Mouse (Mus musculus): ENCODE measurements around the gene Nthl1.
A peak's percentile ranks its signal among the peaks of the same experiment; 100 is the strongest.

Nthl1 gene

GRCm38 (mm10) chr17:24632167-24632812, at the start of gene Nthl1, which contains the start of gene Tsc2:
TSS of gene Nthl1 (plus strand) at chr17:24632680.
TSS of gene Tsc2 (minus strand) at chr17:24632630.
- peak; percentile 95 for DNase-seq

- DNase-seq: no peak
Measured at GRCm38 (mm10) chr17:24583599-24584460, 48.6 kb upstream of the Nthl1 start.

GRCm38 (mm10) chr17:24584520-24584919, 48.0 kb upstream of the Nthl1 start:
- DNase-seq: no peak

GRCm38 (mm10) chr17:24586532-24586931, 45.9 kb upstream of the Nthl1 start:
- no peak for DNase-seq

- no peak for DNase-seq
Measured at GRCm38 (mm10) chr17:24590943-24591342, 41.5 kb upstream of the Nthl1 start.

GRCm38 (mm10) chr17:24591695-24592094, 40.8 kb upstream of the Nthl1 start:
- no peak for DNase-seq

- no peak for DNase-seq
Measured at GRCm38 (mm10) chr17:24593248-24593647, 39.2 kb upstream of the Nthl1 start.

GRCm38 (mm10) chr17:24593992-24594890, 38.2 kb upstream of the Nthl1 start:
- DNase-seq: no peak

- DNase-seq: peak; percentile 20
Measured at GRCm38 (mm10) chr17:24595126-24596072, 37.1 kb upstream of the Nthl1 start.

- no peak for DNase-seq
Measured at GRCm38 (mm10) chr17:24596073-24596466, 36.4 kb upstream of the Nthl1 start.

- DNase-seq: no peak
Measured at GRCm38 (mm10) chr17:24596471-24597183, 35.9 kb upstream of the Nthl1 start.

- DNase-seq: no peak
Measured at GRCm38 (mm10) chr17:24597989-24598388, 34.5 kb upstream of the Nthl1 start.

- DNase-seq: no peak
Measured at GRCm38 (mm10) chr17:24600502-24600901, 32.0 kb upstream of the Nthl1 start.

- no peak for DNase-seq
Measured at GRCm38 (mm10) chr17:24603961-24604360, 28.5 kb upstream of the Nthl1 start.

GRCm38 (mm10) chr17:24604557-24604956, 27.9 kb upstream of the Nthl1 start:
- no peak for DNase-seq

- DNase-seq: no peak
Measured at GRCm38 (mm10) chr17:24608370-24608769, 24.1 kb upstream of the Nthl1 start.

- no peak for DNase-seq
Measured at GRCm38 (mm10) chr17:24608874-24609273, 23.6 kb upstream of the Nthl1 start.

- no peak for DNase-seq
Measured at GRCm38 (mm10) chr17:24610711-24611110, 21.8 kb upstream of the Nthl1 start.

GRCm38 (mm10) chr17:24617561-24618194, 14.8 kb upstream of the Nthl1 start:
- no peak for DNase-seq

GRCm38 (mm10) chr17:24625472-24625871, 7.0 kb upstream of the Nthl1 start:
- no peak for DNase-seq

GRCm38 (mm10) chr17:24628646-24629045, 3.8 kb upstream of the Nthl1 start:
- DNase-seq: peak; percentile 77
